Mouse (Mus musculus) G1E (cell line): ENCODE measurements around the gene Map2k7. TPM values are rescaled to one million over a fixed set of nuclear protein-coding genes. Genes with fewer than 3 reads are reported as not detected.

Source experiments
- ATAC-seq: 2 replicates; pipeline ENCODE4 v1.8.0; 2016; ENCODE audit warnings: mild to moderate bottlenecking; ENCODE audit not compliant: insufficient number of reproducible peaks, poor library complexity, low FRiP score, severe bottlenecking; ENCODE audit errors: extremely low read depth
- DNase-seq: peaks from one replicate; pipeline ENCODE4 v3.0.0; 2012; ENCODE audit warnings: low spot score
- H3K27me3 ChIP-seq: 2 replicates; pipeline ENCODE4 v1.6.1; 2012; ENCODE audit warnings: mild to moderate bottlenecking, low read length, inconsistent platforms; ENCODE audit not compliant: insufficient read depth
- H3K36me3 ChIP-seq: replicated peaks from 2 replicates; pipeline ENCODE3; 2012; ENCODE audit warnings: mild to moderate bottlenecking, inconsistent platforms
- H3K4me1 ChIP-seq: 2 replicates; pipeline ENCODE4 v1.6.1; 2012; ENCODE audit warnings: low read depth, low read length, inconsistent platforms, mixed read lengths; ENCODE audit not compliant: insufficient read depth
- H3K4me3 ChIP-seq: 2 replicates; pipeline ENCODE4 v1.5.1; 2012; ENCODE audit warnings: low read depth, mild to moderate bottlenecking, inconsistent platforms, low read length, moderate library complexity, mixed read lengths
- H3K9me3 ChIP-seq: replicated peaks from 2 replicates; pipeline ENCODE4 v1.6.1; 2012; ENCODE audit warnings: inconsistent platforms
- CTCF ChIP-seq: IDR thresholded peaks from 2 replicates; pipeline ENCODE4 v1.5.1; 2012; ENCODE audit warnings: low read depth, low read length, inconsistent platforms, mixed read lengths
- GATA1 ChIP-seq: IDR thresholded peaks from 2 replicates; pipeline ENCODE4 v1.6.1; 2012; ENCODE audit warnings: borderline replicate concordance, low read length, inconsistent platforms, mixed read lengths
- GATA2 ChIP-seq: IDR thresholded peaks from 2 replicates; pipeline ENCODE4 v1.6.1; 2012; ENCODE audit warnings: low read depth, low read length, inconsistent platforms, borderline replicate concordance
- POLR2AphosphoS5 ChIP-seq: IDR thresholded peaks from 2 replicates; pipeline ENCODE4 v1.6.1; 2012; ENCODE audit warnings: low read depth, low read length, inconsistent platforms; ENCODE audit not compliant: insufficient replicate concordance
- TAL1 ChIP-seq: conservative IDR thresholded peaks from 2 replicates; pipeline ENCODE4 v1.6.1; 2012; ENCODE audit warnings: low read depth, low read length, inconsistent platforms, mixed read lengths
- polyA plus RNA-seq: library from polyadenylated mRNA; stranded (reverse); fragments of >175 nt; gene quantifications from 2 replicates; pipeline ENCODE4 v1.2.3, GENCODE M21; 2012
- total RNA-seq, 2 experiments: library from RNA; stranded (forward) in 1 of 2; stranded (reverse) in 1 of 2; fragments of 200-1000 nt in 1 of 2; fragments of >200 nt in 1 of 2; fragmentation: Nextera tagmentation in 1 of 2; gene quantifications; 2 replicates each; pipeline ENCODE4 v1.2.3; 2014 to 2017

The Map2k7 gene
- 35.3 and 42.2 TPM in 2 replicates for total RNA-seq (2014; fragmentation: Nextera tagmentation)
- total RNA-seq (2017) = 32.1 and 34.4 TPM in 2 replicates
- 151 and 153 TPM in 2 replicates for polyA plus RNA-seq

DNA sequence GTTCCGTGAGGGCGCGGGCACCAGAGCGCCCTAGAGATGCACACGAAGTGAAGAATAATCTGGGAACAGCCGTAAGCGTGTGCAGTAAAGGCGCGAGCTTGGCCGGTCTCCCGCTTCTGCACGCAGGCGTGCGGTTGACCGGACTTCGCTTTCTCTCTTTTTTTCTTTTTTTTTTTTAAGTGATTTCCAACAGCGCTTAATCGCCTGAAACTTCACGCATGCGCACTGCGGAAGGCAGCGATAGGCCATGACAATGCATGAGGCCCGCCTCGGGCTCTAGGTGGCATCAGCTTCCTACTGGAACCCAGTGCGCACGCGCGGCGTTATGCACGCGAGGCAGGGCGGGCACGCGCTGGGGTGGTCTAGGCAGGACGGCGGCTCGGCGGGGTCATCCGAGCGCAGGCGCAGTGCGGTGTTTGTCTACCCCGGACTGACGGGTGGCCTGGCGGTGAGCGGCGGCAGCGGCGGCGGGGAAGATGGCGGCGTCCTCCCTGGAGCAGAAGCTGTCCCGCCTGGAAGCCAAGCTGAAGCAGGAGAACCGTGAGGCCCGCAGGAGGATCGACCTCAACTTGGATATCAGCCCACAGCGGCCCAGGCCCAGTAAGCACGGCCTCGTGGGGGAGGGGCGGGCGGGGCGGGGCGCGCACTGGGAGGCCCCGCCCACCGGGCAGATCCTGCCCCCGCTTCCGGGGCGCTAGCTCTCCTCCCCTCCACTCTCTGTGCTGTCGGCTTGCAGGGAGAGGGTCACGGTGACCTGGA is at the start of gene Map2k7, which contains the start of gene Gm49320:
Gene Map2k7 (plus strand): TSS at position 307 of the 759 bp plus-strand sequence.
Gene Gm49320 (plus strand): TSS at position 432 of the 759 bp plus-strand sequence.
- H3K27me3 ChIP-seq = peaks cover 24% of the 10 kb centered on the region
- H3K9me3 ChIP-seq = no peaks in the 10 kb centered on the region
- peak within 1 kb of the TSS; percentile 91 for H3K4me3 ChIP-seq
- peaks cover 34% of the 10 kb centered on the region for H3K4me1 ChIP-seq
- peak; percentile 98 for DNase-seq
- no peak for TF ChIP-seq POLR2AphosphoS5
- no peak for TF ChIP-seq TAL1
- no peak for TF ChIP-seq GATA2
- TF ChIP-seq GATA1 = no peak
- no peak for TF ChIP-seq CTCF
- peaks cover 41% of the 10 kb centered on the region for H3K36me3 ChIP-seq
- ATAC-seq = peak; percentile 74

DNA sequence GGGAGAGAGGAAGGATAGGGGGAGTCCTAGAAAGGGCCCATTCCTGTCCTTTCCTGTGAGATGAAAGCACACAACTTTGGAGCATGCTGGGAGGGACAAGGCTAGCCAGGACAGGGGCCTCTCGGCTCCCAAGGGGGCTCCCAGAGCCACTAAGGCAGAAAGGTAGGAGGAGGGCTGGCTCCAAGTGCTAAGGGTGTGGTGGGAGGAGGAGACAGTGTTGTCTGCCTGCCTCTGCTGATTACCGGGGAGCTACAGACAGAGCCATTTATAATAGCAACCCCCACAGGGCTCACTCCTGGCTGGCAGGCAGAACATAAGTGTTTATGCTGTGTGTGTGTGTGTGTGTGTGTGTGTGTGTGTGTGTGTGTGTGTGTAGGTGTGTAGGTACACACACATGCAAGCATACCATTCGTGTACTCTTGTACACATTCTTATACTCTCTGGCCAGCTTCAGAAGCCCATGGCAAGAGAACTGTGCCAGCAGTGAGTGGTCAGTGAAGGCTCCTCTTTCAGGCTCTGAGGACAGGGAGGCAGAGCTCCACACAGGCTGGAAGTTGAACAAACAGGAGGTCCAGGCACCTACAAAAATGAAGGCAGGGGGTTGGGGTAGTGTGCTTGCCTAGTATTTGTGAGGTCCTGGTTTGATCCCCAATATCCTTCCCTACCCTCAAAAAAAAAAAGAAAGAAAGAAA is 49.4 kb upstream of the Map2k7 start:
- TF ChIP-seq POLR2AphosphoS5 (no peak), TAL1 (no peak), GATA1 (no peak), GATA2 (no peak), CTCF (no peak)
- no peaks in the 10 kb centered on the region for H3K27me3 ChIP-seq
- ATAC-seq (no peak), DNase-seq (no peak)
- no peaks in the 10 kb centered on the region for H3K9me3 ChIP-seq
- H3K4me3 ChIP-seq = no peak overlapping the region
- peaks cover 27% of the 10 kb centered on the region for H3K36me3 ChIP-seq
- peaks cover 9% of the 10 kb centered on the region for H3K4me1 ChIP-seq

DNA sequence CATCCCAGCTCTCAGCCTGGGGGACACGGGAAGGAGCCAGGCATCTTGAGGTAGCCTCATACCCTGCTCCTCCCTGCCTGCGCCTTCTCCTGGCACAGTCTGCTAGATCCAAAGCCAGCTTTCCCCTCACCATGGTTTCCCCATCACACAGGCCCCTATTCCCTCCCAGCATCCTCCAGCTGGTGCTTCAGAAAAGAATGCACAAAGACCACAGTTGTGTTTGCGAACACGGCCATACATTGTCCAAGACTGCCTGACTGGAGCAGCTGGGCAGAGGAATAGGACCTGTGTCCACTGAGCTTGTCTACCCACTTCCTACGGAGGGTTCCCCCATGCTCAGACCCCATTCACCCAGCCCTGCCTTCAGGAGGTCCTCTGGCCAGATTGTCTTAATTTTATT is 46.2 kb upstream of the Map2k7 start:
- ATAC-seq (no peak), DNase-seq (no peak)
- Histone ChIP-seq H3K4me1 (peaks cover 9% of the 10 kb centered on the region), H3K36me3 (peaks cover 9% of the 10 kb centered on the region), H3K4me3 (no peak overlapping the region), H3K9me3 (no peaks in the 10 kb centered on the region), H3K27me3 (no peaks in the 10 kb centered on the region)
- TF ChIP-seq GATA1 = no peak
- no peak for TF ChIP-seq POLR2AphosphoS5
- no peak for TF ChIP-seq CTCF
- TF ChIP-seq TAL1 = no peak
- no peak for TF ChIP-seq GATA2

DNA sequence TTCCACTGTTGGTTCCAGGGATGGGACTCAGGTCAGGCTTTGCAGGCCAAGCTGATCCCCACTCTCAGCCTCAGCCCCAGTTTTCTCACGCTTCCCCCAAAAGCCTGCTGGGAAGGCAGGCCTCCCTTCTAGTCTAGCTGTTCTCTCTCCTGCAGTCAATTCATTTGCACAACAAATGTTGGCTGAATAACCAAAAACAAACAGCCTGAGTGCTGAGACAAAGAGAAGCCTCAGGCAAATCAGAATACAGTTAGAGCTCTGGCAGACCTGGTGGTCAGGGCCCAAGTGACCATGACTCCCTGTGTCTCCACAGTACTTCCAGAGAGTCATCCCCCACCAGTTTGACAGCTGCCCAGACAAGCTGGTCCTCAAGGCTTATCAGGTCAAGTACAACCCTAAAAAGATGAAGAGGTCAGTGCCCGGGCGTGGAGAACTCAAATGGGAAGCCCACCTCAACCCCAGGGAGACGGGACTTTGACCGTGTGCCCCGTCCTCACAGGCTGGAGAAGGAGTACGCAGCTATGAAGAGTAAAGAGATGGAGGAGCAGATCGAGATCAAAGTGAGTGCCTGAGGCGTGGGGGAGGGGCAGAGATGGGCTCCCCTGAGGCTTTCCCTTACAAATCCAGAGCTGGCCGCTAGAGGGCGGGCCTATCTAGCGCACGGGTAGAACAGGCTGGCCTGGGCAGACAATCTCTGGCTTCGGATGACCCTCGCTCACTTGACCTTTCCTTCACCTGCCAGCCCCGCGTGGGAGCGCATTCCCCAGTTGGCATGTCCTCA is 45.5 kb upstream of the Map2k7 start:
- Histone ChIP-seq H3K27me3 (no peaks in the 10 kb centered on the region), H3K36me3 (peaks cover 5% of the 10 kb centered on the region), H3K4me1 (peaks cover 9% of the 10 kb centered on the region), H3K4me3 (no peak overlapping the region), H3K9me3 (no peaks in the 10 kb centered on the region)
- DNase-seq (peak; percentile 23), ATAC-seq (peak; percentile 68)
- TF ChIP-seq GATA1 = no peak
- no peak for TF ChIP-seq TAL1
- peak; percentile 81 for TF ChIP-seq CTCF
- TF ChIP-seq GATA2 = no peak
- TF ChIP-seq POLR2AphosphoS5 = no peak

DNA sequence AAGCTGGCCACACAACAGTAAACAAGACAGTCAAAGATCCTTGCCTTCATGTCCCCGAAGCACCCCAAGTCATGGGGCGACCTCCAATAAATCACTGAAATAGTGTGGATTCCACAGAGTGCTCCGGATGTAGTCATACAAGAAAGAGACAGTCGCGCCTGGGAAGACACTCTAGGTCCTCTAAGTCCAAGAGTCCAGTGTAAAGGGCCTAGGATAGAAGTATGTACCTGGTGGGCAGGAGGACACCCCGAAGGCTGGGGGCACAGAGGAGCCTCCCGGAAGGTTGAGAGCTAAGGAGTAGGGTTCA is 45.0 kb upstream of the Map2k7 start:
- Histone ChIP-seq H3K36me3 (no peaks in the 10 kb centered on the region), H3K4me1 (peaks cover 9% of the 10 kb centered on the region), H3K27me3 (no peaks in the 10 kb centered on the region), H3K9me3 (no peaks in the 10 kb centered on the region), H3K4me3 (no peak overlapping the region)
- no peak for ATAC-seq
- DNase-seq = no peak
- TF ChIP-seq TAL1 (no peak), GATA1 (no peak), POLR2AphosphoS5 (no peak), GATA2 (no peak), CTCF (no peak)

GRCm38 (mm10) chr8:4201321-4201720 is 37.2 kb upstream of the Map2k7 start:
- H3K27me3 ChIP-seq = peaks cover 10% of the 10 kb centered on the region; the same call in 1 of the 2 replicates
- DNase-seq = no peak
- no peak for ATAC-seq
- no peak overlapping the region for H3K4me3 ChIP-seq
- H3K9me3 ChIP-seq = no peaks in the 10 kb centered on the region
- H3K36me3 ChIP-seq = peaks cover 2% of the 10 kb centered on the region
- no peak for TF ChIP-seq GATA2
- TF ChIP-seq TAL1 = no peak
- no peak for TF ChIP-seq CTCF
- TF ChIP-seq POLR2AphosphoS5 = no peak
- TF ChIP-seq GATA1 = no peak
- H3K4me1 ChIP-seq = no peaks in the 10 kb centered on the region
